Mouse (Mus musculus): ENCODE data around the gene Csnk1g2. TPM values are rescaled to one million over a fixed set of nuclear protein-coding genes. Genes with fewer than 3 reads are reported as not detected.

Csnk1g2 gene
- polyA plus RNA-seq, 1 experiment from 2014 or later, result 75.4 TPM

DNA sequence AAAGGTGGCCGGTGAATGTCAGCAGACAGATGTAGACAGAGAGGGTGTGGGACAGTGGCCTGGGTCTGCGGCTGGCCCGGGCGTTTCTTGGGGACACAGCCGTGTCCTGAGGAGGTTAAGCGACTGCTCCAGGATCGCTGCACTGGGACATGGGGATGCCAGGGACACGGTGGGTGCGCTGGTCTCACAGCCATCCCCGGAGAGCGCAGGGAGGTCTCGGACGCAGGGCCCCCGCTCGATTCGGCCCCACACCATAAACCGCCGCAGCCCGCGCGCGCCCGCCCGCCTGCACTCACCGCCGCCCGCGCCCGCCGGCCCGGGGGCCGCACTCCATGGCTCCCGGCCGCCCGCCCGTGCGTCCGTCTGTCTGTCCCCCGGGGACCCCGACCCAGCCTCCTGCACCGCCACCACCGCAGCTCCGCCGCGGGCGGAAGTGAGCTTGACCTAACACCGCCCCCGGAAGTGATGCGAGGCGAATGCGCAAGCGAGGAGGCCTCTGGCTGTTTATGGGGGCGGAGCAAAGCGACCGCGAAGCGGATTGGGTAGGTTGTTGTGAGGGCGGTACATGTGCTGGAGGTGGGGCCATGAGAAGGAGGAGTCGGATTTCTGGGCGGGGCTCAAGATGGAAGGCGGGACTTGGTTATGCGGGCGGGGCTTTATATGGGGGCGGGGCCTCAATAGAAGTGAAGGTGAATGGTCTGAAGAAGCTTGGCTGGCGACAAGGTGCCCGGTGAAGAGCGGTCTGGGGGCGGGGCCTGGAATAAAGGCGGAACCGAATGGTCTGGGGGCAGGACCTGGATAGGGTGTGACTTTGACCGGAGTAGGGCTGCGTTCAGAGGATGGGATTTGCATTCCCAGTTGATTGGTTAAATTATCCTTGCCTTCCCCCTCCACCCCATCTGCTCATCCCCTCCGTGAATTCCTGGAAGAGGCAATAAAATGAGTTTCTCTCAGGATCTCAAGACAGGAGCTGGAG is 32.5 kb upstream of the Csnk1g2 start, which contains the start of gene Abhd17a:
TSS of gene Abhd17a (minus strand) at position 463 of the 976 bp plus-strand sequence.
- Histone ChIP-seq H3K36me3 (ENCODE audit: control insufficient read depth, insufficient read depth, low read length) (peaks cover 10% of the 10 kb centered on the region), H3K4me3 (ENCODE audit: low read depth, low read length) (peak within 1 kb of the TSS; percentile 95), H3K27ac (replicated peaks) (peak within 1 kb of the TSS; percentile 89), H3K4me2 (replicated peaks; ENCODE audit: low read depth) (peak within 1 kb of the TSS; percentile 97), H3K9me3 (ENCODE audit: control insufficient read depth, low read length) (no peaks in the 10 kb centered on the region), H3K4me1 (replicated peaks; ENCODE audit: control insufficient read depth, insufficient read depth) (peaks cover 6% of the 10 kb centered on the region; the same call in 1 of the 2 replicates), H3K9ac (ENCODE audit: low read length) (peak within 1 kb of the TSS; percentile 95), H3K27me3 (ENCODE audit: control insufficient read depth, insufficient read depth, low read length) (no peaks in the 10 kb centered on the region)
- 1% methylated on average over 57 of the region's 73 CpGs for WGBS
- no peak for TF ChIP-seq EP300 (optimal IDR thresholded peaks at IDR 0.05)
- no peak for TF ChIP-seq CTCF (IDR thresholded peaks at IDR 0.05; ENCODE audit: low read depth)
- DNase-seq (ENCODE audit: low spot score), result peak; percentile 99
- peak; percentile 94 for ATAC-seq (ENCODE audit: low FRiP score, low TSS enrichment)

- 34% methylated on average over 4 of the region's 4 CpGs for WGBS
- no peak overlapping the region for H3K9ac ChIP-seq (ENCODE audit: low read length)
- H3K36me3 ChIP-seq (ENCODE audit: control insufficient read depth, insufficient read depth, low read length), result no peaks in the 10 kb centered on the region
- H3K4me3 ChIP-seq (ENCODE audit: low read depth, low read length), result no peak overlapping the region
- no peaks in the 10 kb centered on the region for H3K4me1 ChIP-seq (replicated peaks; ENCODE audit: control insufficient read depth, insufficient read depth)
- DNase-seq (ENCODE audit: low spot score) (no peak), ATAC-seq (ENCODE audit: low FRiP score, low TSS enrichment) (no peak)
- H3K27me3 ChIP-seq (ENCODE audit: control insufficient read depth, insufficient read depth, low read length), result no peaks in the 10 kb centered on the region
- H3K9me3 ChIP-seq (ENCODE audit: control insufficient read depth, low read length), result no peaks in the 10 kb centered on the region
- H3K4me2 ChIP-seq (replicated peaks; ENCODE audit: low read depth), result no peak overlapping the region
- TF ChIP-seq EP300 (optimal IDR thresholded peaks at IDR 0.05) (no peak), CTCF (IDR thresholded peaks at IDR 0.05; ENCODE audit: low read depth) (no peak)
- 0 out of 2 replicates have a peak overlapping the region, but pooled peaks have one; percentile 18 for H3K27ac ChIP-seq (replicated peaks)
Observed at GRCm38 (mm10) chr10:80596318-80596717, 26.3 kb upstream of the Csnk1g2 start.

GRCm38 (mm10) chr10:80602698-80603325 is 19.8 kb upstream of the Csnk1g2 start, which contains the start of the genes Scamp4 and Adat3:
Gene Scamp4 (plus strand): TSS chr10:80602872.
Gene Adat3 (plus strand): TSS chr10:80602880.
- H3K9me3 ChIP-seq (ENCODE audit: control insufficient read depth, low read length), result no peaks in the 10 kb centered on the region
- WGBS, result under 1% methylated on average over 54 of the region's 54 CpGs
- H3K9ac ChIP-seq (ENCODE audit: low read length), result peak within 1 kb of the TSS; percentile 68
- peak within 1 kb of the TSS; percentile 91 for H3K4me2 ChIP-seq (replicated peaks; ENCODE audit: low read depth)
- ATAC-seq (ENCODE audit: low FRiP score, low TSS enrichment), result peak; percentile 89
- H3K27me3 ChIP-seq (ENCODE audit: control insufficient read depth, insufficient read depth, low read length), result no peaks in the 10 kb centered on the region
- DNase-seq (ENCODE audit: low spot score), result peak; percentile 96
- peaks cover 6% of the 10 kb centered on the region for H3K36me3 ChIP-seq (ENCODE audit: control insufficient read depth, insufficient read depth, low read length)
- H3K27ac ChIP-seq (replicated peaks), result peak within 1 kb of the TSS; percentile 91
- TF ChIP-seq EP300 (optimal IDR thresholded peaks at IDR 0.05) (no peak), CTCF (IDR thresholded peaks at IDR 0.05; ENCODE audit: low read depth) (no peak)
- peaks cover 3% of the 10 kb centered on the region; the same call in 1 of the 2 replicates for H3K4me1 ChIP-seq (replicated peaks; ENCODE audit: control insufficient read depth, insufficient read depth)
- H3K4me3 ChIP-seq (ENCODE audit: low read depth, low read length), result peak within 1 kb of the TSS; percentile 70

GRCm38 (mm10) chr10:80603364-80603763 is 19.3 kb upstream of the Csnk1g2 start:
- DNase-seq (ENCODE audit: low spot score) (no peak), ATAC-seq (ENCODE audit: low FRiP score, low TSS enrichment) (no peak)
- H3K9me3 ChIP-seq (ENCODE audit: control insufficient read depth, low read length), result no peaks in the 10 kb centered on the region
- H3K4me2 ChIP-seq (replicated peaks; ENCODE audit: low read depth), result peak overlapping the region; percentile 91
- peak overlapping the region; percentile 91 for H3K27ac ChIP-seq (replicated peaks)
- H3K4me1 ChIP-seq (replicated peaks; ENCODE audit: control insufficient read depth, insufficient read depth), result peaks cover 3% of the 10 kb centered on the region; the same call in 1 of the 2 replicates
- H3K36me3 ChIP-seq (ENCODE audit: control insufficient read depth, insufficient read depth, low read length), result peaks cover 6% of the 10 kb centered on the region
- H3K9ac ChIP-seq (ENCODE audit: low read length), result peak overlapping the region; percentile 68
- 27% methylated on average over 7 of the region's 7 CpGs for WGBS
- TF ChIP-seq EP300 (optimal IDR thresholded peaks at IDR 0.05) (no peak), CTCF (IDR thresholded peaks at IDR 0.05; ENCODE audit: low read depth) (no peak)
- peak overlapping the region; percentile 70 for H3K4me3 ChIP-seq (ENCODE audit: low read depth, low read length)
- no peaks in the 10 kb centered on the region for H3K27me3 ChIP-seq (ENCODE audit: control insufficient read depth, insufficient read depth, low read length)

DNA sequence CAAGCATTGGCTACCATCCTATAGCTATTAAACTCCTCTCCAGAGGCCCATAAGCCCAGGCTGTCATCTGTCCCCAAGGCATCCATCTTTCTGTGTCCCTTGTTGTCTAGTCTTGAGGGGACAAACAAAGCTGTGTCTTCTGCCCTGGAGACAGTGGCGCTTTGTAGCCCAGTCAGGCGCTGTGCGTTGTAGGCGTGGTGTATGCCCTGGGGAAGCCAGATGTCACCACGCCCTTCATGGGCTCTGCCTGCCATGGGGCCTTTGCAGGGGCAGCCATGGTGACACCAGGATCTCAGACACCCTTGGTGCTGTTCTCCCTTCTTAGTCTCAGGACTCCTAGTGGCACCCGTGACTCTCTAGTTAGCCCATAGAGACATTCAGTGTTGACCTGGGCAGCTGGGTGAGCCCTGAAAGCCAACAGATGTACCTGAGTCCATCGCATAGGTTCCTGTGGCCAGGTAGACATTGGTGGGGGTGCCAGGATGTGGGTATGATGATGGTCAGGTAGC is 18.6 kb upstream of the Csnk1g2 start:
- H3K4me3 ChIP-seq (ENCODE audit: low read depth, low read length), result peak overlapping the region; percentile 70; the same call in 1 of the 2 replicates
- TF ChIP-seq CTCF (IDR thresholded peaks at IDR 0.05; ENCODE audit: low read depth), result no peak
- no peak for TF ChIP-seq EP300 (optimal IDR thresholded peaks at IDR 0.05)
- no peak for ATAC-seq (ENCODE audit: low FRiP score, low TSS enrichment)
- peaks cover 3% of the 10 kb centered on the region; the same call in 1 of the 2 replicates for H3K4me1 ChIP-seq (replicated peaks; ENCODE audit: control insufficient read depth, insufficient read depth)
- WGBS, result 60% methylated on average over 7 of the region's 7 CpGs
- peak overlapping the region; percentile 68 for H3K9ac ChIP-seq (ENCODE audit: low read length)
- peak overlapping the region; percentile 91 for H3K4me2 ChIP-seq (replicated peaks; ENCODE audit: low read depth)
- no peaks in the 10 kb centered on the region for H3K9me3 ChIP-seq (ENCODE audit: control insufficient read depth, low read length)
- DNase-seq (ENCODE audit: low spot score), result no peak
- H3K27ac ChIP-seq (replicated peaks), result peak overlapping the region; percentile 91
- H3K36me3 ChIP-seq (ENCODE audit: control insufficient read depth, insufficient read depth, low read length), result peaks cover 7% of the 10 kb centered on the region
- no peaks in the 10 kb centered on the region for H3K27me3 ChIP-seq (ENCODE audit: control insufficient read depth, insufficient read depth, low read length)
